Mouse (Mus musculus) cortical plate, adult 2 months (tissue): ENCODE results near the gene Mab21l3.

Experiments
- CTCF ChIP-seq: fragments of 200-500 bp; IDR thresholded peaks from 2 replicates; pipeline ENCODE4 v1.5.1; 2011; ENCODE audit warnings: mild to moderate bottlenecking, control low read depth, low read length; ENCODE audit not compliant: insufficient read depth; ENCODE audit errors: extremely low read depth
- POLR2A ChIP-seq: fragments of 200-500 bp; IDR thresholded peaks from 2 replicates; pipeline ENCODE4 v1.6.1; 2011; ENCODE audit warnings: mild to moderate bottlenecking, low read length, control low read depth; ENCODE audit not compliant: insufficient read depth; ENCODE audit errors: extremely low read depth

- TF ChIP-seq CTCF: no peak
- TF ChIP-seq POLR2A: no peak
Measured at GRCm38 (mm10) chr3:101859740-101860139, 11.0 kb upstream of the Mab21l3 start.
